Mouse (Mus musculus): ENCODE measurements around the gene Igfbp6.

Igfbp6 gene

DNA sequence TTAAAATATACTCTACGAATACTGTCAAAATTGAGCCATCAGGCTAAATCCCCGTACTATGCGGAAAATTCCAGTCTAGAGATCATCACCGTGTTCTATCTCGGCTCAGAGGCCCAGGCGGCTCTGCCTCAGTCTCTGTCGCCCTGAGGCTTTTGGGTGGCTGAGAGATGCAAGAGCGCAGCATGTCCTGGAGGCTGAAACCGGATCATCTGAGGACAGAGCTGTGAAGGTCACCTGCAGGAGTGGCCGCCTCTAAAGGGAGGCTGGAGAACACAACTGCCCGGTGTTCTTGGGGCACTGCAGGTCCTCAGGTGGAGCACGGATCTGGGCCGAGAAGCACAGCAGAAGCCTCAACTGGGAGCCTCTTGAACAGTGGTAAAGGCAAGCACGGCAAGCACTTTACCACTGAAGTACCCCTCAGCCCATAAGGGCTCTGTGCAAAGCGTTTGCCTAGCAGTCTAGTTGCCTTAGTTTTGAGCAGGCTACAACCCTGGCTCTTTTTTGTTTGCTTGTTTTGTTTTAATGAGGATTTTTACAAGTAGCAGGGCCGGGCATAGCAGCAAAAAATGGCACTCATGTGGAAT, 31.7 kb downstream of the Igfbp6 start:
- DNase-seq (ENCODE audit: low read depth in 2 of 2, low spot score in 2 of 2): no peak

DNA sequence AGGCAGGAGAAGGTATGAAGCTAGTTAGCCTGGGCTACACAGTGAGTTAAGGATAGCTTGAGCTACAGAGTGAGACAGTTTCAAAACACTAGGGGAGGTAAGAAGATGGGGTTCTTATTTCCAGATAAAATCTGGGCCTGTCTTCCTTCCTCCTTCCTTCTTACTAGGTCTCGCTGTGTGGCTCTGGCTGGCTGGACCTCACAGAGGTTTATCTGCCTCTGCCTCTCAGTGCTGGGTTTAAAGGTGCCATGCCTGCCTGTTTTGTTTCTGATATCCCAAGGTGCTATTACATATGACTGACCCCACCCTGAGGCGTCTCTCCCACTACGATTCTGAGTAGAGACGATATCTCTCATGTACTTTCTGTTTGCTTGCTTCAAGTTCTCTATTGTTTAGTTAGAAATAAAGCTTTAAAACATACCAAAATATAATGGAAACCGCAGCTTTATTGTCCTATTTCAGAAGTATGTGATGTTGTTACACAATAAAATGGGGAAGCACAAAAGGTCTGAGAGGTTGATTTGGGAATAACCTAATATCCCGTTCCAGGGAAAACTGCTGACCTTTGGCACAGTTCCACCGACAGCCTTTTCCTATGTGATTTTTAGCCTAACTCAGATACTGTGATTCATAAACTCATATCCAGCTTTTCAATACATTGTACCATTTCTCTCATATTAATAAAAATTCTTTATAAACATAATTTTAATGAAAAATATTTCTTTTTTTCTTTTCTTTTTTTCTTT, 32.6 kb downstream of the Igfbp6 start:
- no peak for DNase-seq (ENCODE audit: low read depth in 2 of 2, low spot score in 2 of 2)

DNA sequence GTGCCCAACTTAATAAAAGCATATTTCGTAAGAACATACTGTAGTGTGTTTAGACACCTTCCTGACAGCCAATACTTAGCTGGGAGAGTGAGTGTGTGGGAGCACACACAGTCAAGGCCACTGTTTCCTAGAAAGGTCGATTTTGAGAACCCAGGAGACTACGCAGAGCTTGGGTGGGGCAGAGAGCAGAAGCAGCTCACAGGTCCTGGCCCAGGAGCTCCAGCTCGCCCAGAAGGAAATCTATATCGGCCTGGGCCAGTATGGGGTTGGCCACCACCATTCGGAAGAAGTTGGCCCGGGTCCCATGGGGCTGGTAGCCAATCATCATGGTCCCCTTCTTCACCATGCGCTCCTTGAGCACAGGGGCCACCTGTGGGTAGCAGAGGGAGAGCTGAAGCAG, 33.3 kb downstream of the Igfbp6 start:
- DNase-seq (ENCODE audit: low read depth in 2 of 2, low spot score in 2 of 2): no peak

- peak; percentile 82 to 88 for DNase-seq (ENCODE audit: low read depth in 2 of 2, low spot score in 2 of 2)
These were observed 34.1 kb downstream of the Igfbp6 start for GRCm38 (mm10) chr15:102178279-102178678.

DNA sequence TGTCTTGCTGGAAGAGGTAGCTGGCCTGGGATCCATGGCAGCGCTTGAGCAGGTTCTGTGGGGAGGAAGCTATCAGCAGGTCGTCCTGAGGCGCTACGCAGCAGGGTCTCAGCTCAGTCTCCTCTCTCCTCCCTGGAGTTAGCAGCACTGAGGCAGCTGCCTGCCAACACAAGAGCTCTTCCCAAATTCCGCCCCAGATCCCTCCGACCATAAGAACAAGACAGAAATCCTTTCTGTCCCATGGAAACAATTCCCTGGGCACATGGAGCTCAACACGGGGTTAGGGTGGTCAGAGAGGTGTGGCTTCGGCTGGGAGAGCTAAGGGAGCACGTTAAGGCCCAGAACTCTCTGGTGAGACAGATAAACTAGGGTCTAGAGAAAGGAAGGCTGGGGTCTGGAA, 34.9 kb downstream of the Igfbp6 start:
- DNase-seq (ENCODE audit: low read depth in 2 of 2, low spot score in 2 of 2): no peak

DNA sequence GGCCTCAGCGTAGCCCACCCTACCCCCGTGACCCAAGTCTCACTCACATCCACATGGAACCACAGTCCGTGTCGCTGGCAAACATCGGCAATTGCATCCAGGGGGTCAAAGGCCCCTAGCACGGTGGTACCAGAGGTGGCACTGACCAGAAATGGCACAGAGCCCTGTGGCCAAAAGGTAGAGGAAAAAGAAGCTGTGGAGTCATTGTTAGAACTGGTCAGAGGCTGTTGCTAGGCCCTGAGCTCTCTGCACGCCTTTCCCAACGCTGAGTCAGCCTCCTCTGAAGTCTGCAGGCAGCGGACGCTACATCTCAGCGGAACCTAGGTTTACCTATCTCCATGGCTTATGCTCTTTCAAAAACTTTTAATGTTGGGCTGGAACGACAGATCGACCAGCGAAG, 35.8 kb downstream of the Igfbp6 start:
- no peak for DNase-seq (ENCODE audit: low read depth in 2 of 2, low spot score in 2 of 2)

GRCm38 (mm10) chr15:102183076-102183475, 38.9 kb downstream of the Igfbp6 start:
- no peak for DNase-seq (ENCODE audit: low read depth in 2 of 2, low spot score in 2 of 2)

GRCm38 (mm10) chr15:102186239-102186638, 42.1 kb downstream of the Igfbp6 start:
- no peak for DNase-seq (ENCODE audit: low read depth in 2 of 2, low spot score in 2 of 2)

DNA sequence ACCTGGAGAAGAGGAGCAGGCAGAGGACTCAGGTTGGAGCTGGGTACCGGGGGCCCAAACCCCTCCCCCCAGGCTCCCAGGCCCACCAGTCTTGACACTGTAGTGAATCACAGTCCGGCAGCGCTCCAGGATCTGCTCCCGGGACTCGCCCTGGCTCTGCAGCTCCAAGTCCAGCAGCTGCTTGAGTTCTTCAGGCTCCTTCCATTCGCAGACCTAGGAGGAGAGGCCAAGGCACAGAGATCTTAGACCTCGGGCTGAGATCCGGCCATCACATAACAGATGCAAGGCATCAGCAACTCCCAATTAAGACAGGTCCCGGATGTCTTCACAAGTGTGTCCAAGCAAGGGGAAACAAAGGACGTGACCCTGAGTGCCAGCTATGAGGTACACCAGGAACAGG, 43.9 kb downstream of the Igfbp6 start:
- no peak for DNase-seq (ENCODE audit: low read depth in 2 of 2, low spot score in 2 of 2)

GRCm38 (mm10) chr15:102188883-102189282, 44.7 kb downstream of the Igfbp6 start:
- DNase-seq (ENCODE audit: low read depth in 2 of 2, low spot score in 2 of 2): no peak

- no peak for DNase-seq (ENCODE audit: low read depth in 2 of 2, low spot score in 2 of 2)
These were observed 47.5 kb downstream of the Igfbp6 start for GRCm38 (mm10) chr15:102191699-102192098.

DNA sequence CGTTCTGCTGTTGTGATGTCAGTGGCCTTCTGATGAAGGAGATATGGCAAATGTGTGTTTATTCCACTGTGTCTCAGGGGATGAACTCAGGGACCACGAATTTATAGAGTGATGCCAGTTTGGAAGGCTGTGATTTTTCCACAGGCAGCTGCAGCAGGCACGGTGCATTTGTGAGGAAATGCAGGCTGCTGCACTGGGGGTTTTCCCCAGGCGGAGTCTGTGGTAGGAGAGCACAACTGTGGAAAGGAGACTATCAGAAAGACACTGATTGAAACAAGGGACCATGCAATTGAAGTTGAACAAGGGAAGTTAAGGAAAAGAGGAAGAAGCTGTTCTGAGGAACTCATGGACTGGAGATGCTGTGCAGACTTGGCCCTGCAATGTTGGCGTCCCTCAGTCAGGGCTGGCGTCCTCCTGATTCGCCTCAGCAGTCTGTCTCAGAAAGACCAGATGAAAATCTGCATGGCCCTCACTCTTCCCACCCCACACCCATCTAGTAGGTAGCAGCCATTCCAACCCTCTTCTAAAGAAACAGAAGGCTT, 48.2 kb downstream of the Igfbp6 start:
- no peak for DNase-seq (ENCODE audit: low read depth in 2 of 2, low spot score in 2 of 2)

DNA sequence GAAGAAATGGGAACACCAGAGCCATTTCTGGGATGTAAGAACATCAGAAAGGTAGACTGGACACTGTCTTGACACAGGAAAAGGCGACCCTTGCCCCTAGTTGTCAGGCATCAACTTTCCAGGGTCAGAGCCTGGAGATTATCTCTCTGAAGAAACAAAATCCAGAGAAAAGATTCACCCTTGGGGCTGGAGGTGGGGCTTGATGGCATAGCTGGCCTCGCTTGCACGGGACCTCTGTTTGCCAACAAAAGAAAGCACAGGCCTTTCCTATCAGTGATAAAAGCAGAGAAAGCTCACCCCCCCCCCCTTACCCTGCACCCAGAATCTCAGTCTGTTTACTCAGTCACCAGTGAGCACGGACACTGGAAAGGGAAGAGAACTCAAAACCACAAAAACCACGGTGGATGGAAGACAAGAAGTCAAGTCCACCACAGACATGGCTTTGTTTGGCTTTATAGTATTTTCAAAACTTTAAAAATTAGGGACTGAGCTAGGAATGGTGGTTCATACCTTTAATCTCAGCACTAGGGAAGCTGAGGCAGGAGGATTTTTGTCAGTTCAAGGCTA, 48.7 kb downstream of the Igfbp6 start:
- DNase-seq (ENCODE audit: low read depth in 2 of 2, low spot score in 2 of 2): no peak

DNA sequence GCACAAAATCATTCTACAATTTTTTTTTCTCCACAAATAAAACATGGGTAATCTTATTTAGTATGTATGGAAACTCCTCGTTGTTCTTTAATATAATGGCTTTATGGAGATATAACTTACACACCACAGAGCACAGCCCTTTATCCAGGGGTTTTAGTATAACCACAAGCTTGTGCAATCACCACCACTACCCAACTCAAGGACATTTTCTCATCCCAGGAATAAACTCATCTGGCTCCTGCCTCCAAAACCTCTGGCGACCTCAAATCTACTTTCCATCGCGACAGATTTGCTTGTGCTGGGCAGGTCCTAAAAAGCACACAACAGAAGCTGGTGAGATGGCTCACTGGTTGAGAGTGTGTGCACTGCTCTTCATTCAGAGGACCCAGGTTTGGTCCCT, 49.5 kb downstream of the Igfbp6 start:
- DNase-seq (ENCODE audit: low read depth in 2 of 2, low spot score in 2 of 2): no peak

- no peak for DNase-seq (ENCODE audit: low read depth in 2 of 2, low spot score in 2 of 2)
These were observed 50.3 kb downstream of the Igfbp6 start for GRCm38 (mm10) chr15:102194439-102194838.

GRCm38 (mm10) chr15:102195373-102195772, 51.2 kb downstream of the Igfbp6 start:
- DNase-seq (ENCODE audit: low read depth in 2 of 2, low spot score in 2 of 2): no peak

DNA sequence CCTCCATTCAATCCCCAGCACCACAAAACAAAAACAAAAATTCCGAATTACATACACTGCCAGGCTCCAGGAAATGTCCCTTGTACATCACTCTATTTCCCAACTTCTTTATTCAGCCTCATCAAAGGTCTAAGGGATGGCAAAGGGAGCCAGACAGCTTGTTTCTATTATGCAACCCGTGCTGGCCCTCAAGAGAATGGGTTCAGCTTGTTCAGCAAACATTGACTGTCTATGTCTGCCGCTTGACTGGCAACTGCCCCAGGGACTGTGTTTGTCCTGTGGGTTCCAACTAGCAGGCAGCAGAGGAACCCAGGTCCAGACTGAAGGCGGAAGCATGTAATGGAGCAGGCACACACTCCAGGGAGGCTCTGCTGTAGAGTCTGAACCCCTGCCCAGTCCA, 54.7 kb downstream of the Igfbp6 start:
- no peak for DNase-seq (ENCODE audit: low read depth in 2 of 2, low spot score in 2 of 2)

Data from CD8-positive naive resting alpha-beta T cell, adult 2 months (primary cell).